Mouse (Mus musculus) testis, adult 2 months (tissue): ENCODE measurements around the gene Ip6k3. TPM values are rescaled to one million over a fixed set of nuclear protein-coding genes. Genes with fewer than 3 reads are reported as not detected.
A peak's percentile ranks its signal among the peaks of the same experiment; 100 is the strongest.

Experiments
- H3K27ac ChIP-seq: fragments of 200-500 bp; 2 replicates; pipeline ENCODE4 v1.5.1; 2012; ENCODE audit warnings: low read depth, low read length; ENCODE audit not compliant: control insufficient read depth, insufficient read depth
- H3K27me3 ChIP-seq: fragments of 200-500 bp; 2 replicates; pipeline ENCODE4 v1.6.1; 2012; ENCODE audit warnings: mild to moderate bottlenecking, low read length, moderate library complexity; ENCODE audit not compliant: control insufficient read depth, insufficient read depth
- H3K36me3 ChIP-seq: fragments of 200-500 bp; 2 replicates; pipeline ENCODE4 v1.6.1; 2012; ENCODE audit warnings: mild to moderate bottlenecking, low read length; ENCODE audit not compliant: control insufficient read depth, insufficient read depth
- H3K4me1 ChIP-seq: fragments of 200-500 bp; 2 replicates; pipeline ENCODE4 v1.6.1; 2012; ENCODE audit warnings: low read length; ENCODE audit not compliant: control insufficient read depth, insufficient read depth
- H3K4me3 ChIP-seq: fragments of 200-500 bp; 2 replicates; pipeline ENCODE4 v1.5.1; 2012; ENCODE audit warnings: low read depth, mild to moderate bottlenecking, low read length, moderate library complexity, mixed read lengths; ENCODE audit not compliant: control insufficient read depth
- CTCF ChIP-seq: fragments of 200-500 bp; IDR thresholded peaks from 2 replicates; pipeline ENCODE4 v1.5.1; 2012; ENCODE audit warnings: low read depth, mild to moderate bottlenecking, inconsistent platforms, low read length, moderate library complexity; ENCODE audit not compliant: control insufficient read depth, insufficient read depth, insufficient replicate concordance
- POLR2A ChIP-seq: fragments of 200-500 bp; IDR thresholded peaks from 2 replicates; pipeline ENCODE4 v1.6.1; 2012; ENCODE audit warnings: low read depth, mild to moderate bottlenecking, inconsistent platforms, low read length, moderate library complexity; ENCODE audit not compliant: control insufficient read depth
- polyA plus RNA-seq: library from polyadenylated mRNA; depleted of rRNA; stranded (reverse); fragments of >200 nt; gene quantifications from 2 replicates; pipeline ENCODE4 v1.2.3, GENCODE M21; 2012

The Ip6k3 gene
- polyA plus RNA-seq, 1 experiment = 0.05 TPM

DNA sequence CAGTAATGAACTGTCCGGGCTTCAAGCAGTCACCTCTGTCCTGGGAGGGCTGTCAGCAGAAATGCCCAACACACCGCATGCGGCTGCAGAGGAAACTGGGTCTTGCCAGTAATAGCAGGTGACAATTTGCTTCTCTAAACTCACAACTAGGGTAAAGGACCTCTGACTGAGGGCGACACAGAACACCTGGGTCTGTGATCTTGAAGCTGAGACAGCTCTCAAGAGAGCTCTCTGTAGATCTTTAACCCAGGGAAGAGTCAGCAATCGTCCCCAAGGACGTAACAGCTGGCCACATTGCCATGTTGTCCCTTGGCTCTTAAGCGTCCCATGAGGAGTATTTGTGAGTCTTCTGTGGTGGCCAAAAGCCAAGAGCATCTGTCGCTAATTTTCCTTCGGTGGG lies 4.9 kb upstream of the Ip6k3 start:
- H3K4me1 ChIP-seq = no peaks in the 10 kb centered on the region
- TF ChIP-seq POLR2A = no peak
- no peak overlapping the region for H3K4me3 ChIP-seq
- H3K36me3 ChIP-seq = no peaks in the 10 kb centered on the region
- no peak overlapping the region for H3K27ac ChIP-seq
- H3K27me3 ChIP-seq = no peaks in the 10 kb centered on the region

DNA sequence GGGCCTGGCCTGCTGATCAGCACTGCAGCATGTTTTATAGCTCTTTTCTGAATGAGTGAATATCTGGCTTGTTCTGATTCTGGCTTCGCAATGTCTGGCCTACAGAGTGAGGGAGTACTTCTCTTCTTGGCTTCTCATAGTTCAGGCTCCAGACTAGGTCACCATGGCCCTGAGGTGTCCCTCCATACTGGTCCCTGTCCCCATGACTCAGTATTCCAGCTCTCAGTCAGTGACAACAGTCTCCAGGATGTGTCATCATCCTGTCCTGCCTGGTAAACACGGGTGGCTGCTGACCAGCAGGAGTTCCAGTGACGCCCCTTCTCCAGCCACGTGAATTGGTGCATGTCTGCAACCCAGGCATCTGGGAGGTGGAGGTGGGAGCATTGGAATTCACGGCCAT lies 3.5 kb upstream of the Ip6k3 start:
- TF ChIP-seq POLR2A = no peak
- TF ChIP-seq CTCF = no peak
- H3K27ac ChIP-seq = no peak overlapping the region
- no peaks in the 10 kb centered on the region for H3K36me3 ChIP-seq
- no peaks in the 10 kb centered on the region for H3K27me3 ChIP-seq
- no peak overlapping the region for H3K4me3 ChIP-seq
- no peaks in the 10 kb centered on the region for H3K4me1 ChIP-seq

GRCm38 (mm10) chr17:27169952-27170695 lies 2.5 kb upstream of the Ip6k3 start:
- TF ChIP-seq POLR2A (no peak), CTCF (no peak)
- Histone ChIP-seq H3K27me3 (no peaks in the 10 kb centered on the region), H3K36me3 (no peaks in the 10 kb centered on the region), H3K4me3 (no peak overlapping the region), H3K4me1 (no peaks in the 10 kb centered on the region), H3K27ac (no peak overlapping the region)

DNA sequence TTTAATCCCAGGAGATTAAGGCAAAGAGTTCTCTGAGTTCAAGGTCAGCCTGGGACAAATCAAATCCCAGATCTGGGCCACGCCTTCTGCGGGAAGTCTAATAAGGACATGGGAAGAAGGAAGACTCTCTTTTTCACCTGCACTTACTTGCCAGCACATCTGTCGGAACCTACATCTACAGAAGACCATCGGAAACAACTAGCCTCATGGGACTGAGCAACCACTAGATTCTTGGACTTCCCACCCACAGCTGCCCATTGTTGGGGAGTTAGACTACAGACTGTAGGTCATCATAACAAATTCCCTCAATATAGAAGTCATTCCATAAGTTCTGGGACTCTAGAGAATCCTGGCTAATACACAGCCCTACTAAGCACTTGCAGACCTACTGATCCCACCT lies 974 bp upstream of the Ip6k3 start:
- no peaks in the 10 kb centered on the region for H3K4me1 ChIP-seq
- H3K36me3 ChIP-seq = no peaks in the 10 kb centered on the region
- no peaks in the 10 kb centered on the region for H3K27me3 ChIP-seq
- H3K4me3 ChIP-seq = no peak overlapping the region
- TF ChIP-seq CTCF (no peak), POLR2A (no peak)
- no peak overlapping the region for H3K27ac ChIP-seq

- no peaks in the 10 kb centered on the region for H3K4me1 ChIP-seq
- H3K4me3 ChIP-seq = no peak overlapping the region
- TF ChIP-seq CTCF (no peak), POLR2A (no peak)
- H3K36me3 ChIP-seq = no peaks in the 10 kb centered on the region
- no peak overlapping the region for H3K27ac ChIP-seq
- H3K27me3 ChIP-seq = no peaks in the 10 kb centered on the region
Measured at GRCm38 (mm10) chr17:27166901-27167300, 694 bp downstream of the Ip6k3 start.

GRCm38 (mm10) chr17:27165054-27165773 lies 2.4 kb downstream of the Ip6k3 start:
- Histone ChIP-seq H3K27ac (no peak overlapping the region), H3K4me1 (no peaks in the 10 kb centered on the region), H3K4me3 (no peak overlapping the region), H3K36me3 (no peaks in the 10 kb centered on the region), H3K27me3 (no peaks in the 10 kb centered on the region)
- TF ChIP-seq POLR2A (no peak), CTCF (peak; percentile 45; the same call in 1 of the 2 replicates)

GRCm38 (mm10) chr17:27160905-27161304 lies 6.7 kb downstream of the Ip6k3 start:
- TF ChIP-seq CTCF (no peak), POLR2A (no peak)
- H3K27me3 ChIP-seq = no peaks in the 10 kb centered on the region
- no peaks in the 10 kb centered on the region for H3K36me3 ChIP-seq
- no peak overlapping the region for H3K4me3 ChIP-seq
- H3K27ac ChIP-seq = no peak overlapping the region
- no peaks in the 10 kb centered on the region for H3K4me1 ChIP-seq

DNA sequence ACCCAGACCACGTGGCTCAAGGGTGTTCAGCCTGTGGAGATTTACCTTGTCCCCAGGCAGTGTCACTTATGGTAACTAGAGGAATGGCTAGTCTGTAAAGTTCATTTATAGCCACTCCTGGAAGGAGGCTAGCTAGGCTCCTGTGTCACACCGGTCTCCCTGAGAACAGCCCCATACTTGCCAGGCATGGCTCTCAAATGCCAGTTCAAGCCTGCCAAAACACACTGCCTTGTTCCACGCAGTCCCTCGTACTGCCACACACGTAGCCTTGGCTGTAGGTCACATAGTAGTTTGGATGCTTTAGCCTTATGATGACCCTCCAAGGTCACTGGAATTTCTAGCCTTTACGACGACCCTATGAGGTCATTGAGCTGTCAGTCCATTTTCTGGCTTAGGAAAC lies 8.4 kb downstream of the Ip6k3 start:
- Histone ChIP-seq H3K4me1 (no peaks in the 10 kb centered on the region), H3K36me3 (no peaks in the 10 kb centered on the region), H3K4me3 (no peak overlapping the region), H3K27ac (no peak overlapping the region), H3K27me3 (no peaks in the 10 kb centered on the region)
- TF ChIP-seq CTCF (no peak), POLR2A (no peak)
